ENCODE assay signal across 8 mouse cellular contexts in genomic region chr10:95146491-95146890, GRCm38 (mm10).
DNase-seq lines count a peak whose midpoint lies in the region; ATAC-seq and TF ChIP-seq lines count a peak whose summit lies in the region.

No protein-coding gene starts in this region.

- H3K4me3 ChIP-seq in midbrain, embryonic 15.5 days: no peak overlapping the region
- H3K4me3 ChIP-seq in midbrain, embryonic 13.5 days (replicated peaks): no peak overlapping the region
- no peak overlapping the region for H3K4me3 ChIP-seq in intestine, embryonic 14.5 days (ENCODE audit: low read depth, low read length)
- H3K4me3 ChIP-seq in cerebellum, adult 2 months (replicated peaks; ENCODE audit: insufficient read depth, low read depth, low read length): no peak overlapping the region

- H3K4me1 ChIP-seq in midbrain, embryonic 15.5 days: peaks cover 41% of the 10 kb centered on the region
- peaks cover 42% of the 10 kb centered on the region for H3K4me1 ChIP-seq in midbrain, embryonic 13.5 days (replicated peaks)
- peaks cover 43% of the 10 kb centered on the region for H3K4me1 ChIP-seq in intestine, embryonic 14.5 days (replicated peaks; ENCODE audit: control insufficient read depth, insufficient read depth, low read length)
- H3K4me1 ChIP-seq in cerebellum, adult 2 months (ENCODE audit: control insufficient read depth, insufficient read depth, low read length): peaks cover 12% of the 10 kb centered on the region; the same call in 1 of the 2 replicates

- WGBS in midbrain, embryonic 15.5 days: 65% methylated on average over 5 of the region's 5 CpGs
- WGBS in midbrain, embryonic 13.5 days: 86% methylated on average over 5 of the region's 5 CpGs
- 29% methylated on average over 5 of the region's 5 CpGs for WGBS in intestine, embryonic 14.5 days
- 75% methylated on average over 5 of the region's 5 CpGs for WGBS in cerebellum, adult 2 months

- no peak for TF ChIP-seq POLR2A in cerebellum, adult 2 months (IDR thresholded peaks at IDR 0.05; ENCODE audit: borderline replicate concordance, insufficient read depth, low read length)

- H3K27me3 ChIP-seq in midbrain, embryonic 15.5 days (replicated peaks): no peaks in the 10 kb centered on the region
- no peaks in the 10 kb centered on the region for H3K27me3 ChIP-seq in midbrain, embryonic 13.5 days
- no peaks in the 10 kb centered on the region for H3K27me3 ChIP-seq in intestine, embryonic 14.5 days (replicated peaks; ENCODE audit: control insufficient read depth, insufficient read depth, low read length)
- no peaks in the 10 kb centered on the region for H3K27me3 ChIP-seq in cerebellum, adult 2 months (ENCODE audit: control insufficient read depth, insufficient read depth, low read length)

- H3K27ac ChIP-seq in midbrain, embryonic 15.5 days: 0 out of 2 replicates have a peak overlapping the region, but pooled peaks have one; percentile 1
- no peak overlapping the region for H3K27ac ChIP-seq in midbrain, embryonic 13.5 days
- H3K27ac ChIP-seq in intestine, embryonic 14.5 days (ENCODE audit: low read depth): no peak overlapping the region
- H3K27ac ChIP-seq in cerebellum, adult 2 months (ENCODE audit: insufficient read depth, low read length): no peak overlapping the region

- ATAC-seq in midbrain, embryonic 15.5 days (replicated peaks): no peak
- no peak for ATAC-seq in midbrain, embryonic 13.5 days
- ATAC-seq in common myeloid progenitor, adult 5-6 weeks (replicated peaks; ENCODE audit: low read depth, poor library complexity, severe bottlenecking): peak; percentile 60
- ATAC-seq in intestine, embryonic 14.5 days (replicated peaks; ENCODE audit: low FRiP score, low TSS enrichment, low read depth): no peak; the same call in 1 of the 2 replicates

- no peak overlapping the region for H3K4me2 ChIP-seq in midbrain, embryonic 15.5 days
- no peak overlapping the region for H3K4me2 ChIP-seq in midbrain, embryonic 13.5 days (replicated peaks)
- H3K4me2 ChIP-seq in intestine, embryonic 14.5 days (ENCODE audit: low read length): peak overlapping the region; percentile 9; the same call in 1 of the 2 replicates

- H3K9ac ChIP-seq in midbrain, embryonic 15.5 days: no peak overlapping the region
- no peak overlapping the region for H3K9ac ChIP-seq in midbrain, embryonic 13.5 days (replicated peaks)
- H3K9ac ChIP-seq in intestine, embryonic 14.5 days (ENCODE audit: low read length): no peak overlapping the region

- no peak for DNase-seq in intestine, embryonic 14.5 days (ENCODE audit: low spot score)
- peak; percentile 66 to 81 for DNase-seq in lung, postnatal 4 days
- DNase-seq in retina, postnatal 1 day: no peak
- no peak for DNase-seq in urinary bladder, adult 2 months (ENCODE audit: low spot score)
- DNase-seq in cerebellum, adult 2 months: no peak

- no peaks in the 10 kb centered on the region for H3K36me3 ChIP-seq in midbrain, embryonic 15.5 days (replicated peaks)
- H3K36me3 ChIP-seq in midbrain, embryonic 13.5 days: no peaks in the 10 kb centered on the region
- no peaks in the 10 kb centered on the region for H3K36me3 ChIP-seq in intestine, embryonic 14.5 days (ENCODE audit: control insufficient read depth, insufficient read depth, low read length)

- no peak for TF ChIP-seq CTCF in cerebellum, adult 2 months (IDR thresholded peaks at IDR 0.05; ENCODE audit: borderline replicate concordance, insufficient read depth, low read depth, low read length)

- no peaks in the 10 kb centered on the region for H3K9me3 ChIP-seq in midbrain, embryonic 15.5 days
- no peaks in the 10 kb centered on the region for H3K9me3 ChIP-seq in midbrain, embryonic 13.5 days
- no peaks in the 10 kb centered on the region for H3K9me3 ChIP-seq in intestine, embryonic 14.5 days (ENCODE audit: control insufficient read depth, low read length)

Comparison
In these comparisons a context has a peak if more than half of its experiments do, and no peak if none do; other contexts are left out.
1. DNase-seq: peak in lung, postnatal 4 days (2 of 2); none in intestine, embryonic 14.5 days (single experiment), retina, postnatal 1 day (single experiment), urinary bladder, adult 2 months (single experiment) and cerebellum, adult 2 months (0 of 2).